Mouse (Mus musculus): ENCODE results near the gene Kcns3. TPM values are rescaled to one million over a fixed set of nuclear protein-coding genes. Genes with fewer than 3 reads are reported as not detected.

The Kcns3 gene
- 0.08 and 0.38 TPM in 2 replicates for polyA plus RNA-seq (2016; fragmentation: Nextera tagmentation; extraction: Ambion mirVana)

- peak within 1 kb of the TSS; percentile 93 for H3K4me2 ChIP-seq
- peak within 1 kb of the TSS; percentile 58 for H3K9ac ChIP-seq
- H3K36me3 ChIP-seq: no peaks in the 10 kb centered on the region
- no peak within 1 kb of the TSS for H3K27ac ChIP-seq (ENCODE audit: poor library complexity, severe bottlenecking)
- H3K9me3 ChIP-seq (replicated peaks): no peaks in the 10 kb centered on the region
- no peak for ATAC-seq (ENCODE audit: insufficient number of reproducible peaks, low FRiP score)
- peaks cover 3% of the 10 kb centered on the region; the same call in 1 of the 2 replicates for H3K4me1 ChIP-seq (replicated peaks)
- 15% methylated on average over 15 of the region's 15 CpGs for WGBS
- H3K4me3 ChIP-seq: peak within 1 kb of the TSS; percentile 65
- H3K27me3 ChIP-seq (replicated peaks): peaks cover 57% of the 10 kb centered on the region
These were observed at the start of gene Kcns3 for GRCm38 (mm10) chr12:11151015-11151414. Gene Kcns3, minus strand, starts transcription at chr12:11151056.

GRCm38 (mm10) chr12:11198551-11198950 lies 47.7 kb upstream of the Kcns3 start:
- Histone ChIP-seq H3K36me3 (no peaks in the 10 kb centered on the region), H3K4me3 (no peak overlapping the region), H3K4me1 (replicated peaks) (peaks cover 7% of the 10 kb centered on the region; the same call in 1 of the 2 replicates), H3K27me3 (replicated peaks) (no peaks in the 10 kb centered on the region), H3K4me2 (no peak overlapping the region), H3K27ac (ENCODE audit: poor library complexity, severe bottlenecking) (no peak overlapping the region), H3K9ac (no peak overlapping the region), H3K9me3 (replicated peaks) (no peaks in the 10 kb centered on the region)
- WGBS: 51% methylated on average over 2 of the region's 2 CpGs
- ATAC-seq (ENCODE audit: insufficient number of reproducible peaks, low FRiP score): no peak

GRCm38 (mm10) chr12:11198026-11198425 lies 47.2 kb upstream of the Kcns3 start:
- no peaks in the 10 kb centered on the region for H3K9me3 ChIP-seq (replicated peaks)
- WGBS: 44% methylated on average over 4 of the region's 4 CpGs
- H3K4me1 ChIP-seq (replicated peaks): peaks cover 3% of the 10 kb centered on the region; the same call in 1 of the 2 replicates

GRCm38 (mm10) chr12:11196830-11197229 lies 46.0 kb upstream of the Kcns3 start:
- Histone ChIP-seq H3K4me3 (peak overlapping the region; percentile 35; the same call in 1 of the 2 replicates), H3K36me3 (no peaks in the 10 kb centered on the region), H3K4me2 (peak overlapping the region; percentile 71), H3K27me3 (replicated peaks) (no peaks in the 10 kb centered on the region), H3K9me3 (replicated peaks) (no peaks in the 10 kb centered on the region), H3K4me1 (replicated peaks) (peaks cover 3% of the 10 kb centered on the region; the same call in 1 of the 2 replicates), H3K9ac (0 out of 2 replicates have a peak overlapping the region, but pooled peaks have one; percentile 68), H3K27ac (ENCODE audit: poor library complexity, severe bottlenecking) (no peak overlapping the region)
- ATAC-seq (ENCODE audit: insufficient number of reproducible peaks, low FRiP score): no peak
- WGBS: 39% methylated on average over 5 of the region's 5 CpGs

More at GRCm38 (mm10) chr12:11198026-11198425, 47.2 kb upstream of the Kcns3 start:
- no peak overlapping the region for H3K9ac ChIP-seq
- no peaks in the 10 kb centered on the region for H3K27me3 ChIP-seq (replicated peaks)
- H3K36me3 ChIP-seq: no peaks in the 10 kb centered on the region
- no peak for ATAC-seq (ENCODE audit: insufficient number of reproducible peaks, low FRiP score)
- no peak overlapping the region for H3K27ac ChIP-seq (ENCODE audit: poor library complexity, severe bottlenecking)
- no peak overlapping the region for H3K4me2 ChIP-seq
- H3K4me3 ChIP-seq: no peak overlapping the region

- Histone ChIP-seq H3K9ac (peak overlapping the region; percentile 68), H3K36me3 (no peaks in the 10 kb centered on the region), H3K4me3 (peak overlapping the region; percentile 35), H3K4me1 (replicated peaks) (peaks cover 3% of the 10 kb centered on the region; the same call in 1 of the 2 replicates), H3K27ac (ENCODE audit: poor library complexity, severe bottlenecking) (no peak overlapping the region), H3K4me2 (peak overlapping the region; percentile 71), H3K9me3 (replicated peaks) (no peaks in the 10 kb centered on the region), H3K27me3 (replicated peaks) (no peaks in the 10 kb centered on the region)
- 0 out of 2 replicates have a peak, but pooled peaks have one; percentile 36 for ATAC-seq (ENCODE audit: insufficient number of reproducible peaks, low FRiP score)
- 5% methylated on average over 19 of the region's 19 CpGs for WGBS
These were observed 45.3 kb upstream of the Kcns3 start for GRCm38 (mm10) chr12:11196142-11196597.

GRCm38 (mm10) chr12:11195031-11195430 lies 44.2 kb upstream of the Kcns3 start:
- Histone ChIP-seq H3K27me3 (replicated peaks) (no peaks in the 10 kb centered on the region), H3K4me3 (no peak overlapping the region), H3K4me2 (no peak overlapping the region), H3K9ac (0 out of 2 replicates have a peak overlapping the region, but pooled peaks have one; percentile 12), H3K36me3 (no peaks in the 10 kb centered on the region), H3K27ac (ENCODE audit: poor library complexity, severe bottlenecking) (no peak overlapping the region), H3K4me1 (replicated peaks) (peaks cover 3% of the 10 kb centered on the region; the same call in 1 of the 2 replicates), H3K9me3 (replicated peaks) (no peaks in the 10 kb centered on the region)
- 82% methylated on average over 1 of the region's 1 CpGs for WGBS
- ATAC-seq (ENCODE audit: insufficient number of reproducible peaks, low FRiP score): no peak

- peak overlapping the region; percentile 17 for H3K4me3 ChIP-seq
- no peaks in the 10 kb centered on the region for H3K9me3 ChIP-seq (replicated peaks)
- H3K27me3 ChIP-seq (replicated peaks): peaks cover 4% of the 10 kb centered on the region; the same call in 1 of the 2 replicates
- H3K4me1 ChIP-seq (replicated peaks): no peaks in the 10 kb centered on the region; the same call in 1 of the 2 replicates
- H3K9ac ChIP-seq: no peak overlapping the region; the same call in 1 of the 2 replicates
- H3K4me2 ChIP-seq: peak overlapping the region; percentile 64
- no peaks in the 10 kb centered on the region for H3K36me3 ChIP-seq
- 25% methylated on average over 11 of the region's 11 CpGs for WGBS
- no peak overlapping the region for H3K27ac ChIP-seq (ENCODE audit: poor library complexity, severe bottlenecking)
- ATAC-seq (ENCODE audit: insufficient number of reproducible peaks, low FRiP score): peak; percentile 84; the same call in 1 of the 2 replicates
These were observed 27.8 kb upstream of the Kcns3 start for GRCm38 (mm10) chr12:11178486-11179154.

GRCm38 (mm10) chr12:11177408-11178394 lies 26.8 kb upstream of the Kcns3 start:
- Histone ChIP-seq H3K4me2 (peak overlapping the region; percentile 64), H3K27ac (ENCODE audit: poor library complexity, severe bottlenecking) (no peak overlapping the region), H3K27me3 (replicated peaks) (peaks cover 4% of the 10 kb centered on the region; the same call in 1 of the 2 replicates), H3K9ac (no peak overlapping the region; the same call in 1 of the 2 replicates), H3K4me3 (peak overlapping the region; percentile 17; the same call in 1 of the 2 replicates), H3K9me3 (replicated peaks) (no peaks in the 10 kb centered on the region), H3K4me1 (replicated peaks) (no peaks in the 10 kb centered on the region; the same call in 1 of the 2 replicates), H3K36me3 (no peaks in the 10 kb centered on the region)
- ATAC-seq (ENCODE audit: insufficient number of reproducible peaks, low FRiP score): no peak
- 24% methylated on average over 5 of the region's 5 CpGs for WGBS

- no peaks in the 10 kb centered on the region for H3K4me1 ChIP-seq (replicated peaks)
- no peak for ATAC-seq (ENCODE audit: insufficient number of reproducible peaks, low FRiP score)
- no peak overlapping the region for H3K4me2 ChIP-seq
- no peak overlapping the region for H3K27ac ChIP-seq (ENCODE audit: poor library complexity, severe bottlenecking)
- H3K36me3 ChIP-seq: no peaks in the 10 kb centered on the region
- no peak overlapping the region for H3K9ac ChIP-seq
- whole genome bisulfite sequencing: 90% methylated on average over 3 of the region's 3 CpGs
- H3K9me3 ChIP-seq (replicated peaks): no peaks in the 10 kb centered on the region
- H3K4me3 ChIP-seq: no peak overlapping the region
- H3K27me3 ChIP-seq (replicated peaks): no peaks in the 10 kb centered on the region
These were observed 7.8 kb upstream of the Kcns3 start for GRCm38 (mm10) chr12:11158670-11159069.

- Histone ChIP-seq H3K4me2 (no peak overlapping the region), H3K36me3 (no peaks in the 10 kb centered on the region), H3K9ac (no peak overlapping the region), H3K27me3 (replicated peaks) (peaks cover 28% of the 10 kb centered on the region), H3K4me3 (no peak overlapping the region), H3K9me3 (replicated peaks) (no peaks in the 10 kb centered on the region), H3K27ac (ENCODE audit: poor library complexity, severe bottlenecking) (no peak overlapping the region), H3K4me1 (replicated peaks) (0 out of 2 replicates have a peak, but pooled peaks cover 3% of the 10 kb centered on the region)
- 69% methylated on average over 1 of the region's 1 CpGs for WGBS
- ATAC-seq (ENCODE audit: insufficient number of reproducible peaks, low FRiP score): no peak
These were observed 4.3 kb upstream of the Kcns3 start for GRCm38 (mm10) chr12:11155123-11155522.
